Mouse (Mus musculus) spleen, adult 2 months (tissue): Measurements from ENCODE around the gene Rad51b.

Experiments used
- CTCF ChIP-seq: fragments of 200-500 bp; IDR thresholded peaks from 2 replicates; pipeline ENCODE4 v1.5.1; 2011; ENCODE audit warnings: mild to moderate bottlenecking, inconsistent platforms; ENCODE audit not compliant: insufficient read depth, insufficient read length, insufficient replicate concordance; ENCODE audit errors: extremely low read depth
- POLR2A ChIP-seq: fragments of 200-500 bp; IDR thresholded peaks from 2 replicates; pipeline ENCODE4 v1.6.1; 2011; ENCODE audit warnings: low read depth, low read length, inconsistent platforms

DNA sequence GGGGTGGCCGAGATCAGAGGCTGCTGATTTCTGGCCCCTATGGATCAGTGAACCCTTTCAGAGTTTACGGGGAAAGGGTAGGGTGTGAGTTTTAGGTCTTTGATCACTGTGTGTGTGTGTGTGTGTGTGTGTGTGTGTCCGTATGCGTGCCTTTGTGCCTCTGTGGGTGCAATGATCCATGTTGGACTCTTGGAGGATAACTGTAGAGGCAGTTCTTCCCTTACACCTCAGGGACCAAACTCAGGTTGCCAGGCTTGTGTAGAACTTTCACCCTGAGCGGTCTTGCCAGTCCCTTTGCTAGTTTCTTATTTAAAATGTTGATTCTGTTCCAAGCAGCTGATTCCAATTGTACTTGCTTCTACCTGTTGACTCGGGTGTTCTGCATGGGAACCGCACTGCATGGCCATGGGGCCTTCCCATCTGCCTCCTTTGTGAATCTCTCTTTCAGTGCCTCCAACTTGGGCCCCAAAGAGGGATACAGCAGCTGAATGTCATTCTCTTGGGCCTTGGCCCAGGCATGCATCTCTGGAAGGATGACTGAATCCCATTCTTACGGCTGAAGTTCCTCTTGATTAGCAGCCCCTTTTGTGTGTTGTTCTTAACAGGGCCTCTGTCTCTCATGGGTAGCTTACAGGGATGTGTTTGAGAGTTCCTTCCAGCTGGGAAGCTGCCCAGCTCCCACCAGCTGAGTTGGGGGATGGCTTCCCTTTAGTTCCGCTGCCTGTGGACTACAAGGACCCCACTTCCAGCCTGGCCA, 383.0 kb downstream of the Rad51b start:
- TF ChIP-seq POLR2A: no peak
- TF ChIP-seq CTCF: no peak
